8 mouse cellular contexts compared by ENCODE assay signal in the genomic region with DNA sequence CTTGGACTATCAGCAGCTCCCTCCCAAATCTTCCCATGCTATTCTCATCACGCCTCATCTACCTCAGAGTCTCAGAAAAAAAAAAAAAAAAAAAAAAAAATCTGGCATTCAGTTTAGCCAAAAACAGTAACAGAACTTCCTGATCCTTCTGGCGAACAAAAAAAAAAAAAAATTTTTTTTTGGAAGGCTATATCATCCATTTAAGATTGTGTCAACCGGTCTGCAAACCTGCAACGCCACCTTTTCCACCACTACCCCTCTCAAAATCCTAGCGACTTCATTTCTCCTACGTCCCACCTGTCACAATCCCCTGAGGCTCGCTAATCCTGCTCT. TPM values are rescaled to one million over a fixed set of nuclear protein-coding genes. Genes with fewer than 3 reads are reported as not detected.
DNase-seq lines count a peak whose midpoint lies in the region; ATAC-seq and TF ChIP-seq lines count a peak whose summit lies in the region.

No protein-coding gene starts in this region.

- no peaks in the 10 kb centered on the region; the same call in 1 of the 2 replicates for H3K4me1 ChIP-seq in lung, adult 2 months (ENCODE audit: control insufficient read depth, insufficient read depth, low read length)
- H3K4me1 ChIP-seq in embryonic facial prominence, embryonic 14.5 days (ENCODE audit: control insufficient read depth, insufficient read depth, low read length), result peaks cover 5% of the 10 kb centered on the region
- H3K4me1 ChIP-seq in limb, embryonic 10.5 days, result peaks cover 15% of the 10 kb centered on the region
- peaks cover 2% of the 10 kb centered on the region; the same call in 1 of the 2 replicates for H3K4me1 ChIP-seq in olfactory bulb, adult 2 months (ENCODE audit: control insufficient read depth, insufficient read depth, low read length)

- no peak for ATAC-seq in embryonic facial prominence, embryonic 14.5 days (ENCODE audit: low read depth)

- no peak for DNase-seq in lung, adult 2 months
- no peak for DNase-seq in lung, postnatal 10 days
- no peak for DNase-seq in embryonic facial prominence, embryonic 14.5 days (ENCODE audit: low spot score)
- DNase-seq in limb, embryonic 10.5 days (ENCODE audit: low spot score), result no peak
- no peak for DNase-seq in cerebellum, adult 9-10 months
- DNase-seq in spleen, adult 12 weeks (ENCODE audit: low spot score), result no peak
- DNase-seq in natural killer cell, adult 2 months (ENCODE audit: low spot score in 2 of 2), result no peak

- no peaks in the 10 kb centered on the region for H3K27me3 ChIP-seq in embryonic facial prominence, embryonic 14.5 days (replicated peaks; ENCODE audit: control insufficient read depth, insufficient read depth, low read length)
- no peaks in the 10 kb centered on the region for H3K27me3 ChIP-seq in limb, embryonic 10.5 days (ENCODE audit: low read depth, poor library complexity, severe bottlenecking)

- H3K4me2 ChIP-seq in embryonic facial prominence, embryonic 14.5 days (ENCODE audit: low read depth, low read length), result peak overlapping the region; percentile 76

- H3K36me3 ChIP-seq in embryonic facial prominence, embryonic 14.5 days (ENCODE audit: control insufficient read depth, insufficient read depth, low read length), result no peaks in the 10 kb centered on the region
- H3K36me3 ChIP-seq in limb, embryonic 10.5 days, result peaks cover under 1% of the 10 kb centered on the region; the same call in 1 of the 2 replicates

- no peak for TF ChIP-seq CTCF in lung, adult 2 months (IDR thresholded peaks at IDR 0.05; ENCODE audit: insufficient read depth, low read length)
- no peak for TF ChIP-seq CTCF in olfactory bulb, adult 2 months (IDR thresholded peaks at IDR 0.05; ENCODE audit: insufficient read depth, low read depth, low read length)

- no peaks in the 10 kb centered on the region for H3K9me3 ChIP-seq in embryonic facial prominence, embryonic 14.5 days (ENCODE audit: control insufficient read depth, low read length)
- no peaks in the 10 kb centered on the region for H3K9me3 ChIP-seq in limb, embryonic 10.5 days (replicated peaks)

- H3K4me3 ChIP-seq in lung, adult 2 months (replicated peaks; ENCODE audit: extremely low read depth, low read depth, low read length), result peak overlapping the region; percentile 93
- peak overlapping the region; percentile 87 for H3K4me3 ChIP-seq in embryonic facial prominence, embryonic 14.5 days (ENCODE audit: low read depth, low read length)
- H3K4me3 ChIP-seq in limb, embryonic 10.5 days, result peak overlapping the region; percentile 83
- H3K4me3 ChIP-seq in olfactory bulb, adult 2 months (ENCODE audit: insufficient read depth, low read depth, low read length), result peak overlapping the region; percentile 100

- TF ChIP-seq POLR2A in lung, adult 2 months (IDR thresholded peaks at IDR 0.05; ENCODE audit: borderline replicate concordance, extremely low read depth, low read depth, low read length), result no peak
- no peak for TF ChIP-seq POLR2A in olfactory bulb, adult 2 months (IDR thresholded peaks at IDR 0.05; ENCODE audit: insufficient read depth, low read depth, low read length)

- peak overlapping the region; percentile 88 for H3K9ac ChIP-seq in embryonic facial prominence, embryonic 14.5 days (ENCODE audit: low read depth, low read length)

- peak overlapping the region; percentile 98 for H3K27ac ChIP-seq in embryonic facial prominence, embryonic 14.5 days (replicated peaks; ENCODE audit: low read depth, low read length)
- peak overlapping the region; percentile 97 for H3K27ac ChIP-seq in limb, embryonic 10.5 days
- peak overlapping the region; percentile 94 for H3K27ac ChIP-seq in olfactory bulb, adult 2 months (ENCODE audit: insufficient read depth, low read depth, low read length)

- 0% methylated on average over 7 of the region's 7 CpGs for WGBS in lung, adult 2 months
- WGBS in embryonic facial prominence, embryonic 14.5 days, result 0% methylated on average over 7 of the region's 7 CpGs
- WGBS in limb, embryonic 10.5 days, result 0% methylated on average over 7 of the region's 7 CpGs
- WGBS in olfactory bulb, adult 2 months, result 0% methylated on average over 7 of the region's 7 CpGs

RNA-seq across cellular contexts. Expression of a gene that starts 0.8 kb away (rescaled TPM):
- 106 and 107 TPM in 2 replicates for polyA plus RNA-seq in lung, adult 2 months (2012; rRNA removed)
- polyA plus RNA-seq in embryonic facial prominence, embryonic 14.5 days (2014; fragmentation: Nextera tagmentation; extraction: Ambion mirVana), result 132 and 136 TPM in 2 replicates
- polyA plus RNA-seq in limb, embryonic 10.5 days (2016; fragmentation: Nextera tagmentation; extraction: Ambion mirVana), result 95.7 and 103 TPM in 2 replicates
- 345 and 642 TPM in 2 replicates for polyA plus RNA-seq in olfactory bulb, adult 2 months (2012; ENCODE audit: insufficient read depth, insufficient read length, low replicate concordance, missing spikeins)

RNA-seq across cellular contexts. Expression of a gene that starts 11.6 kb away (rescaled TPM):
- polyA plus RNA-seq in lung, adult 2 months (2012; rRNA removed), result 15.4 and 24.5 TPM in 2 replicates
- 19.3 and 19.4 TPM in 2 replicates for polyA plus RNA-seq in embryonic facial prominence, embryonic 14.5 days (2014; fragmentation: Nextera tagmentation; extraction: Ambion mirVana)
- 7.6 and 7.7 TPM in 2 replicates for polyA plus RNA-seq in limb, embryonic 10.5 days (2016; fragmentation: Nextera tagmentation; extraction: Ambion mirVana)
- polyA plus RNA-seq in olfactory bulb, adult 2 months (2012; ENCODE audit: insufficient read depth, insufficient read length, low replicate concordance, missing spikeins), result not detected in 2 replicates
